Mouse (Mus musculus) heart, postnatal 36 days (tissue): ENCODE measurements around the gene Nr2e1. TPM values are rescaled to one million over a fixed set of nuclear protein-coding genes. Genes with fewer than 3 reads are reported as not detected.

ENCODE experiments used
- DNase-seq, 2 experiments: peaks; one replicate each; pipeline ENCODE4 v3.0.0; 2021 to 2022
- intact Hi-C: fragments of 180-260 bp; cut with DNase I; formaldehyde crosslinking; loops from one replicate; pipeline ENCODE4 v1.15.1; 2025
- total RNA-seq, 2 experiments: library from RNA; stranded (reverse); gene quantifications; 2 replicates each; pipeline ENCODE4 v1.2.3; 2021

The Nr2e1 gene
- total RNA-seq, 2 experiments from 2014 or later = not detected

GRCm38 (mm10) chr10:42572971-42573370 lies 10.5 kb downstream of the Nr2e1 start:
- DNase-seq = no peak
- intact Hi-C loops = no loop called here

GRCm38 (mm10) chr10:42572567-42572966 lies 10.9 kb downstream of the Nr2e1 start:
- intact Hi-C loops = no loop called here
- no peak for DNase-seq

GRCm38 (mm10) chr10:42562272-42562671 lies 21.2 kb downstream of the Nr2e1 start:
- intact Hi-C loops = no loop called here
- no peak for DNase-seq

- DNase-seq = no peak
- intact Hi-C loops = no loop called here
These were observed 23.7 kb downstream of the Nr2e1 start for GRCm38 (mm10) chr10:42559581-42560200.

- no peak for DNase-seq
- intact Hi-C loops = no loop called here
These were observed 36.9 kb downstream of the Nr2e1 start for GRCm38 (mm10) chr10:42546507-42546906.

- no peak for DNase-seq
- intact Hi-C loops = no loop called here
These were observed 37.5 kb downstream of the Nr2e1 start for GRCm38 (mm10) chr10:42545707-42546503.

GRCm38 (mm10) chr10:42537571-42538316 lies 45.7 kb downstream of the Nr2e1 start:
- intact Hi-C loops = no loop called here
- no peak for DNase-seq

- DNase-seq = no peak
- intact Hi-C loops = loop anchor here (5.0 kb wide), 1 partner anchor 202 kb away; no protein-coding TSS in a partner anchor
These were observed 49.5 kb downstream of the Nr2e1 start for GRCm38 (mm10) chr10:42533836-42534453.

- intact Hi-C loops = loop anchor here (5.0 kb wide), 1 partner anchor 213 kb away; no protein-coding TSS in a partner anchor
- DNase-seq = no peak
These were observed 57.8 kb downstream of the Nr2e1 start for GRCm38 (mm10) chr10:42525682-42526081.

GRCm38 (mm10) chr10:42523556-42524162 lies 59.8 kb downstream of the Nr2e1 start:
- no peak for DNase-seq
- intact Hi-C loops = no loop called here

GRCm38 (mm10) chr10:42522912-42523311 lies 60.5 kb downstream of the Nr2e1 start:
- intact Hi-C loops = no loop called here
- DNase-seq = no peak

- intact Hi-C loops = no loop called here
- DNase-seq = no peak
These were observed 62.0 kb downstream of the Nr2e1 start for GRCm38 (mm10) chr10:42521315-42521981.

- no peak for DNase-seq
- intact Hi-C loops = no loop called here
These were observed 65.1 kb downstream of the Nr2e1 start for GRCm38 (mm10) chr10:42518363-42518762.

- DNase-seq = no peak
- intact Hi-C loops = no loop called here
These were observed 69.3 kb downstream of the Nr2e1 start for GRCm38 (mm10) chr10:42514125-42514524.

Other genes with a start within 250 kb of the Nr2e1 start
- gene Afg1l, start 105.1 kb downstream of the Nr2e1 start, total RNA-seq = 10 to 100 TPM; 30.9 to 37.7 TPM
- gene Snx3, start 81.6 kb downstream of the Nr2e1 start, total RNA-seq = 100 to 1,000 TPM; 170 to 173 TPM
- gene Ostm1, start 190 bp upstream of the Nr2e1 start, total RNA-seq = 10 to 100 TPM; 16.4 to 18.2 TPM
- gene Sec63, start 177.9 kb upstream of the Nr2e1 start, total RNA-seq = 10 to 100 TPM; 26.6 to 31.7 TPM